Mouse (Mus musculus) macrophage (primary cell): ENCODE measurements around the gene Wtap. TPM values are rescaled to one million over a fixed set of nuclear protein-coding genes. Genes with fewer than 3 reads are reported as not detected.
A peak's percentile ranks its signal among the peaks of the same experiment; 100 is the strongest.
"Not testable (repeated sequence)": the region's sequence is repeated elsewhere in the genome, so short reads cannot be mapped to it uniquely, and the experiment has no call there.

Experiments used
- H3K27ac ChIP-seq: fragments of 350-480 bp; formaldehyde crosslinking; 2 replicates; pipeline ENCODE4 v1.9.0; 2021
- H3K36me3 ChIP-seq: fragments of 350-480 bp; formaldehyde crosslinking; 2 replicates; pipeline ENCODE4 v1.9.0; 2021; ENCODE audit errors: inconsistent target
- H3K4me3 ChIP-seq: fragments of 350-480 bp; formaldehyde crosslinking; 2 replicates; pipeline ENCODE4 v1.9.0; 2021; ENCODE audit errors: inconsistent target
- H3K79me2 ChIP-seq: fragments of 350-480 bp; formaldehyde crosslinking; 2 replicates; pipeline ENCODE4 v1.9.0; 2021; ENCODE audit errors: inconsistent target
- WGBS: methylation state at CpG from one replicate; pipeline ENCODE4 v1.1.7; 2026; ENCODE audit warnings: inconsistent platforms; ENCODE audit not compliant: missing documents; 5-methylcytosine and 5-hydroxymethylcytosine counted together
- polyA plus RNA-seq: library from polyadenylated mRNA; stranded (reverse); fragments of 250-400 nt; gene quantifications from 3 replicates; pipeline ENCODE4 v1.2.4, GENCODE M21; 2018; ENCODE audit warnings: inconsistent platforms

Gene Wtap
- polyA plus RNA-seq, 1 experiment from 2014 or later, result 118 TPM

DNA sequence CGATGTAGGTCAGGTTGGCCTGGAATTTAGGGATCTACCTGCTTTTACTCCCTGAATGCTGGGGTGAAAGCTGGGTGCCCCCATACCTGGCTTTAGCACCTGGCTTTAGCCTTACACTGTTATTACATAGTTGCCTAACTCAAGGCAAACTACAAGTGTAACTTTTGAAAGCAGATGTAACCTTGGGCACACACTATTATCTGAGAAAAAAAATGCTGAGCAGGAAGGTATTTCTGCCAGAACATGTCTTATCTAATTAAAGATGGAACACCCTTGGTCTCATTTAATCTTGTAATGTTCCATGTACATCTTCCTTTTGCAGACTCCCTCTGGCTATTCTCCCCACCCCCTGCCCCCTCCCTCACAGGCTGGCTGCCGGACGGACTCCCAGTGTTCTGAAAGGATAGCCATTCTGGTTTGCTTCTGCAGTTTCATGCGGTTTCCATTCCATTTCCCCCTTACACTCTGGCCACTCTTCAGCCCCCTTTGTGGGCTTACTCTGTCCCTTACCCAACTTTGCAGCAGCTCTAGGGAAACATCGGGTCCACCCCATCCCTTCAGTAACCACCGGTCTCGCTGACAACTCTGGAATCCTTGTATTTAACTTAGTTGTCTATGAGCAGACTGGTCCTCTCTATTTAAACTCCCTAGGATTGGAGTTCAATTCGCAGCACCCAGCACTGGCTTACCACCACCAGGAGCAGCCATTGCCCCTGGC is 52.3 kb downstream of the Wtap start:
- no peak overlapping the region for H3K27ac ChIP-seq
- no peaks in the 10 kb centered on the region for H3K79me2 ChIP-seq
- no peak overlapping the region for H3K4me3 ChIP-seq
- H3K36me3 ChIP-seq, result 0 out of 2 replicates have a peak, but pooled peaks cover 4% of the 10 kb centered on the region
- 80% methylated on average over 8 of the region's 8 CpGs for WGBS

DNA sequence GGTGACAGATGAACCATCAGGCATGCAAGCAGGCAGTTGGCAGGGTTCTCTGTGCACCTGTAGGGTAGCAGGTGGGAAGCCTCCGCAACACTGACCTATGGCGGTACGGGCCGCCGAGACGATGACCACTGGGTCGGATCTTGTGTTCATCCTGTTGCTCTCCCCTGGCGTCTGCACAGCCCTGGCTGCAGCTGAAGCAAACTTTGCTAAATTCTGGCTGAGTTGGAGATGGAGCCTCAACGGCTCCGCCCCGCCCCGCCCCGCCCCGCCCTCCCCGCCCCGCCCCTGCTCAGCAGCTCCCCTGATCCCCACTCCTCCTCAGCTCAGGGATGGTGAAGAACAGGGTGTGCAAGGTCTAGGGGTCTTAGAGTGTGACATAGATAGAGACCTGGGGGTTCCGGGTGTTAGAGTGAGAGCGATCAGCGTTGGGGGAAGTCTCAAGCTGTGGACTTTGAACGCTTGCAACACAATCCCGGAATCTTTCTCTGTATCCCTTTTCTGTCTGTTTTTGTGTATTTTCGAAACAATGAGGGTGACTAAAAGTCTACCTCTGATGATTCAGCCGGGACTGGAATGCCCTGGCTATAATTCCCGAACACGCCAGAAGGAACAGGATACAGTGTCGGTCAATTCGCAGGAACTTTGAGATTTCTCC is 53.7 kb downstream of the Wtap start, which contains the start of gene Acat3:
Acat3 (minus strand) TSS at position 450 of the 655 bp plus-strand sequence.
- Histone ChIP-seq H3K27ac (no peak within 1 kb of the TSS), H3K4me3 (peak within 1 kb of the TSS; percentile 18), H3K36me3 (0 out of 2 replicates have a peak, but pooled peaks cover 4% of the 10 kb centered on the region), H3K79me2 (no peaks in the 10 kb centered on the region)
- WGBS, result 14% methylated on average over 25 of the region's 27 CpGs

DNA sequence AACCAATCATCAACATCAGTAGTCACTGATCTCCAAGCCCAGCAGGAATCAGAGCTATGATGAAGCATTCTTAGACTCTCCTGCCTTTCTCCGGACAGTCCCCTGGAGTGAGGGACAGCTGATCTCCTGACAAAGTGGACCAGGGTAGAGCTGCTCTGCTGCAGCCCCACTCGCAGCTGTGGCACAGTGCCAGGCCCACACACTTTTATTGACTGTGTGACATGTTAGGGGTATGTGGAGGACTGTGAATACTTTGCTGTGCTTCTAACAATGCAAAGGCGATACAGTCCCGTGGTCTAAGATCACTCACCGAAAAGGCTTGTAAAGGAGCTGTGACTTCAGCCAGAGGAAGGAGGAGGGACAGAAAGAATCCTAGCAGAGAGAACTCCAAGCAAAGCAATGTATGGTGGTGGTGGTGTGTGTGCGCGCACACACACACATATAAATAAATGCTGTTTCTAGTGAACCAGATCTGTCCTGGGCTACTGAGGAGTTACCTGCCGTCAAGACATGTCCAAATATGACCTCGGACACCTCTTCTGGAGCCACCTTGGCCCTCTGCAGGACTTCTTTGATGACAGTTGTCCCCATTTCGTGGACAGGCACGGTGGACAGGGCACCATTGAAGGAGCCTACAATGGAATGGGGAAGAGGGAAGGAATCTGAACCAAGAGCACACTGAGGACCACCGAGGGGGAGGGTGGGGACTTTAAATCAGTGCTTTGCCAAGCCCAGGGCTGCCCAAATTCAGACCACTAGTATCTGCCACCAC is 54.4 kb downstream of the Wtap start:
- 14% methylated on average over 1 of the region's 12 CpGs for WGBS
- H3K79me2 ChIP-seq, H3K4me3 ChIP-seq, H3K36me3 ChIP-seq, H3K27ac ChIP-seq: not testable (repeated sequence)

DNA sequence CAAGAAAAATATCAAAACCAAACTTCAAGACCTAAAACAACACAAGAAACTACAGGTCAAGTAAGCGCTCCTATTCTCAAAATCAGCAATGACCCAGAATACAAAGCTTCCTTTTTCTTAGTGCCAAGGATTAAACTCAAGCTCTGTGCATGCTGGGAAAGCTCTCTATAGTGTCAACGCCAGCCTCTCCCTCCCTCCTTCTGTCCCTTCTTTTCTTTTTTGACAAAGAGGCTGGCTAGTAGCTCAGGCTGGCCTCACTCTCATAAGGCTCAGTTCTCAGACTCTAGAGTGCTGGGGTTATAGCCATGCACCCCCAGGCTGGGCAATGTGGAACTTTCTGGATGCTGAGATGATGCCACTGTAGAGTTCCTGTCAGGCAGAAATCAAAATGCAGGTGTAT is 55.9 kb downstream of the Wtap start:
- H3K79me2 ChIP-seq, result no peaks in the 10 kb centered on the region
- no peaks in the 10 kb centered on the region for H3K36me3 ChIP-seq
- WGBS, result 90% methylated on average over 2 of the region's 2 CpGs
- no peak overlapping the region for H3K27ac ChIP-seq
- no peak overlapping the region for H3K4me3 ChIP-seq

DNA sequence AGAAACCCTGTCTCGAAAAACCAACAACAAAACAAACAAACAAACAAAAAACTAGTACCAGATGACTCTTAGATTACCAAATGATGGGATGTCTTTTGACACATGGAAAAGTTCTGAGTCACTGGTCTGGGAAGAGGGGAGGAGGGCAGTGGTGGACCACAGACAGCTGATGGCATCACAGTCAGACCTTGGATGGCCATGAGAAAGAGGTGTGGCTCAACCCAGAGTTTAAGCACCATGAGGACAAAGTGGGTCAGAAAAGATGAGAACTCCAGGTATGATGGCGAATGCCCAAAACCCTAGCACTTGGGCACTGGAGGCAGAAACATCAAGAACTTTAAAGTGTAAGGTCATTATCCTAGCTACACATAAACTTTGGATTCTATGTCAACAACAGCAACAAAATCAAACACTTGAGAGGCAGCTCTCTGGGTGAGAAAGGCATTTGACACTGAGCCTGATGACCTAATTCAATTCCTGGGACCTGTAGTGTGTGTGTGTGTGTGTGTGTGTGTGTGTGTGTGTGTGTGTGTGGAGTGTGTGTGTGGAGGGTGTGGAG is 56.5 kb downstream of the Wtap start:
- Histone ChIP-seq H3K4me3 (no peak overlapping the region), H3K36me3 (no peaks in the 10 kb centered on the region), H3K27ac (no peak overlapping the region), H3K79me2 (no peaks in the 10 kb centered on the region)
- WGBS, result 85% methylated on average over 2 of the region's 2 CpGs

DNA sequence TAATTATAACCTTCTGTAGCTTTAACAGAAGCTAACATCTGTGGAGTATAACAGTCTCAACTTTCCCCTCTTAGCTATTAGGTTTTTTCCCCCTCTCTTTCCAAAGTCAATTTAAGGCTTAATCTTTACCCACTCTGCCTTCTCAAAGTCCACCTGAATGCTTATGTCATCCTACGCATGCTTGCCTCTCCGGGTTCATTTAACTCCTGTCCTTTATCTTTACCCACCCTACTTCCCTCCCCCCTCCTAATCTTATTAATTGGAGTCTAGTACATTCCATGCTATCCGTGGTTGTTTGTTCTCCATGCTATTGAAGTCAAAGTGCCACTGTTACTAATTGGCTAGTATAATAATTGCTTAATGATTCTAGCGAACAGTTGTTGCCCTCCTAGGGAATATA is 58.2 kb downstream of the Wtap start:
- Histone ChIP-seq H3K36me3 (no peaks in the 10 kb centered on the region), H3K79me2 (no peaks in the 10 kb centered on the region), H3K4me3 (no peak overlapping the region), H3K27ac (no peak overlapping the region)
- 91% methylated on average over 4 of the region's 4 CpGs for WGBS

DNA sequence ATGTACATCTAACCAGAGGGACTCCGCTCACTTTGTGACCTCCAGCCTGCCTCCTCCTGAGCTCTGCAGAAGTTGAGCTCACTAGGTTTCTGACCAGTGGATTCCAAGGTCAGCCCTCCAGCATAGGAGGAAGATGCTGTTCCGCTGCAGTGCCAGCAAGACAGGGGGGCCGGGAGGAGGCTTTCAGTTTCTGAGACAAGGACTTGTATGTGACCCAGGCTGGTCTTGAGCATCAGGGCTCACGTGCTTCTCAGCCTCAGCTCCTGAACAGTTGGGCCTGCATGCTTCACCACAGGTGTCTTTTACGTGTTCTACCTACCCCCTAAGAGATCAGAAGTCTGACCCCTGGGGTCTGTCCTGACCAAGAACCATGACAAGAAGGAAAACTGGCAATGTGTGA is 62.4 kb downstream of the Wtap start:
- not testable (repeated sequence) for H3K4me3 ChIP-seq, H3K36me3 ChIP-seq, H3K79me2 ChIP-seq, H3K27ac ChIP-seq
- WGBS, result 90% methylated on average over 5 of the region's 5 CpGs

DNA sequence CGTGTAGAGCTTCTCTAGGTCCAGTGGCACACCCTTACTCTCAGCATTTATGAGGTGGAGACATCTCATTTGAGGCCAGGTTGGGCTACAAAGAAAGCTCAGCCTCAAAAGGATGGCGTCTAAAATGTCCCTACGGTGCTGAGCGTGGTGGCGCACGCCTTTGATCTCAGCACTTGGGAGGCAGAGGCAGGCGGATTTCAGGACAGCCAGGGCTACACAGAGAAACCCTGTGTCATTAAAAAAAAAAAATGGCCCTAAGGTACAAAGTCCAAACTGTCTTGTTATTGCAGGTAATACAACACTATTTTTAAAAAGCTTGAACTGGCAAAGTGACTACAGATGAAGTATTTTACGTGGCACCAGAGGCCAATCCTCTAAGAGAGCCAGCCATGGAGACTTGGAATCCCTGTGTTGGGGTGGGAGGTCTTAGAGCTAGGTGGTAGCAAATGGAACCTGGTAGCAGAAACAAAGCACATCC is 68.2 kb downstream of the Wtap start:
- 91% methylated on average over 8 of the region's 8 CpGs for WGBS
- H3K79me2 ChIP-seq, result peaks cover 6% of the 10 kb centered on the region
- H3K36me3 ChIP-seq, result peaks cover 29% of the 10 kb centered on the region
- H3K27ac ChIP-seq, result no peak overlapping the region
- no peak overlapping the region for H3K4me3 ChIP-seq

DNA sequence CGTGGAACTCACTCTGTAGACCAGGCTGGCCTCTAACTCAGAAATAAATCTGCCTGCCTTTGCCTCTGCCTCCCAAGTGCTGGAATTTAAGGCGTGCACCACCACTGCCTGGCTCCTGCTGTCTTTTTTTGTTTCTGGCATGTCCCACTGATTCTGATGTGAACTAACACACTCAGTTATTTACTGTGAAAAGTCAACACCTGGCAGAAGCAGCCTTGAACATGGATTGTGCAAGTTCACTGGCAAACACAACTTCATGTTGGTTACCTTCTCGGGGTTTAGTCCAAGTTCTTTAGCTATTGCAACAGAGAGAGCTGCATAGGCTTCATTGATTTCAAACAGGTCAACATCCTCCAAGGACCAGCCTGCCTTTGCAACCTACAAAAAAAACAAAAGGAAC is 69.0 kb downstream of the Wtap start:
- H3K27ac ChIP-seq, result no peak overlapping the region

DNA sequence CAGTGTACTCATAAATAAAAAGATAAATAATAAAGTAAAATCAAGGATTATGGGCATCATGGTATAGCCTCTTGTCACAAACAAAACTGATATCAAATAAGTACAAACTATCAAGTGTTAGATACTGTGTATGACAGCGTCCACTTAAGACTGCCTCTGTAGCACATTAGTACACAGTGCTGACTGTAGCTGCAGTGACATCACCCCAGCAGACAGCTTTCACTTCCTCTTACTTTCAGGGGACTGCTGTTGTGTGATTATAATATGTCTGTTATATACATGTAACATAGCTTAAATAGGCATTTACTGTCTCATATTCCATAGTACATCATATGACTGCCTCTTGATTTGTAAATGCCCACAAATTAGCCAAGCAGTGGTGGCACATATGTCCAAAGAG is 72.9 kb downstream of the Wtap start:
- Histone ChIP-seq H3K27ac (peak overlapping the region; percentile 27), H3K36me3 (peaks cover 48% of the 10 kb centered on the region), H3K79me2 (peaks cover 48% of the 10 kb centered on the region), H3K4me3 (no peak overlapping the region)
- WGBS, result 13% methylated on average over 1 of the region's 1 CpGs

More for the DNA sequence above, 69.0 kb downstream of the Wtap start:
- Histone ChIP-seq H3K4me3 (no peak overlapping the region), H3K36me3 (peaks cover 36% of the 10 kb centered on the region), H3K79me2 (peaks cover 11% of the 10 kb centered on the region)
- WGBS, result 90% methylated on average over 3 of the region's 3 CpGs

Other genes starting within 250 kb of the Wtap start
- 44.5 to 77.5 TPM (median 67.5 TPM) in 3 replicates for gene Igf2r, start 224.5 kb downstream of the Wtap start, polyA plus RNA-seq
- not detected in 3 replicates for gene Mas1, start 126.0 kb downstream of the Wtap start, polyA plus RNA-seq
- not detected in 3 replicates for gene Mrgprh, start 118.1 kb downstream of the Wtap start, polyA plus RNA-seq
- gene Pnldc1, start 83.9 kb downstream of the Wtap start, polyA plus RNA-seq, result 0.09 to 0.41 TPM in 2 of 3 replicates, not detected in the other
- 108 to 202 TPM (median 164 TPM) in 3 replicates for gene Tcp1, start 78.5 kb downstream of the Wtap start, polyA plus RNA-seq
- gene Mrpl18, start 77.8 kb downstream of the Wtap start, polyA plus RNA-seq, result 51.1 to 81.8 TPM (median 56.2 TPM) in 3 replicates
- gene Acat3, start 53.6 kb downstream of the Wtap start, polyA plus RNA-seq, result 0.39 TPM in 1 of 3 replicates, not detected in the others
- 7.0 to 21.1 TPM (median 15.6 TPM) in 3 replicates for gene Acat2, start 33.4 kb downstream of the Wtap start, polyA plus RNA-seq
- gene Sod2, start 12.7 kb upstream of the Wtap start, polyA plus RNA-seq, result 43.6 to 99.3 TPM (median 89.5 TPM) in 3 replicates
- gene Gpr31b, start 58.1 kb upstream of the Wtap start, polyA plus RNA-seq, result 0.46 to 2.5 TPM (median 1.6 TPM) in 3 replicates
- gene Tcp10b, start 66.9 kb upstream of the Wtap start, polyA plus RNA-seq, result 0.30 to 0.32 TPM in 2 of 3 replicates, not detected in the other
- not detected in 3 replicates for gene Unc93a, start 137.6 kb upstream of the Wtap start, polyA plus RNA-seq
- gene Smok2a, start 227.0 kb upstream of the Wtap start, polyA plus RNA-seq, result not detected in 3 replicates
- gene Smok2b, start 236.1 kb upstream of the Wtap start, polyA plus RNA-seq, result not detected in 3 replicates